Mouse (Mus musculus): ENCODE data around the gene Nrsn2. TPM values are rescaled to one million over a fixed set of nuclear protein-coding genes. Genes with fewer than 3 reads are reported as not detected.

The Nrsn2 gene
- total RNA-seq, 2 experiments from 2014 or later = 18.7 to 27.1 TPM

Other genes with a start within 250 kb of the Nrsn2 start
- 1 to 10 TPM in 1 of 2 experiments, under 1 TPM in 1; 0.54 to 1.1 TPM for gene Tcf15, start 233.1 kb downstream of the Nrsn2 start, total RNA-seq (2021)
- 100 to 1,000 TPM; 142 to 148 TPM for gene Csnk2a1, start 149.8 kb downstream of the Nrsn2 start, total RNA-seq (2021)
- gene Tbc1d20, start 82.8 kb downstream of the Nrsn2 start, total RNA-seq (2021) = 10 to 100 TPM; 41.2 to 42.6 TPM
- gene Rbck1, start 44.0 kb downstream of the Nrsn2 start, total RNA-seq (2021) = 100 to 1,000 TPM; 123 to 134 TPM
- 1 to 10 TPM in 1 of 2 experiments, under 1 TPM in 1; 0.92 to 1.4 TPM for gene Trib3, start 32.6 kb downstream of the Nrsn2 start, total RNA-seq (2021)
- 100 to 1,000 TPM; 102 to 105 TPM for gene Sox12, start 21.4 kb upstream of the Nrsn2 start, total RNA-seq (2021)
- gene Zcchc3, start 38.4 kb upstream of the Nrsn2 start, total RNA-seq (2021) = 10 to 100 TPM; 12.5 to 13.8 TPM
- gene 6820408C15Rik, start 38.9 kb upstream of the Nrsn2 start, total RNA-seq (2021) = 1 to 10 TPM; 2.6 to 3.1 TPM
- gene Defb23, start 88.0 kb upstream of the Nrsn2 start, total RNA-seq (2021) = not detected
- gene Defb20, start 100.4 kb upstream of the Nrsn2 start, total RNA-seq (2021) = not detected
- gene Defb22, start 113.5 kb upstream of the Nrsn2 start, total RNA-seq (2021) = not detected
- not detected for gene Defb26, start 135.1 kb upstream of the Nrsn2 start, total RNA-seq (2021)
- gene Defb28, start 141.6 kb upstream of the Nrsn2 start, total RNA-seq (2021) = not detected
- gene Defb29, start 163.5 kb upstream of the Nrsn2 start, total RNA-seq (2021) = not detected
- not detected for gene Gm17416, start 192.7 kb upstream of the Nrsn2 start, total RNA-seq (2021)
- not detected for gene Defb21, start 196.1 kb upstream of the Nrsn2 start, total RNA-seq (2021)
- gene Defb19, start 203.7 kb upstream of the Nrsn2 start, total RNA-seq (2021) = not detected
- gene Defb45, start 222.8 kb upstream of the Nrsn2 start, total RNA-seq (2021) = not detected
- not detected for gene Defb36, start 227.7 kb upstream of the Nrsn2 start, total RNA-seq (2021)
- gene Defb25, start 246.4 kb upstream of the Nrsn2 start, total RNA-seq (2021) = not detected

Measured in left cerebral cortex, postnatal 4 days (tissue).